Mouse (Mus musculus): ENCODE data around the gene Cdkn2b. TPM values are rescaled to one million over a fixed set of nuclear protein-coding genes. Genes with fewer than 3 reads are reported as not detected.

Cdkn2b gene
- polyA plus RNA-seq, 1 experiment from 2014 or later: 0.76 TPM

DNA sequence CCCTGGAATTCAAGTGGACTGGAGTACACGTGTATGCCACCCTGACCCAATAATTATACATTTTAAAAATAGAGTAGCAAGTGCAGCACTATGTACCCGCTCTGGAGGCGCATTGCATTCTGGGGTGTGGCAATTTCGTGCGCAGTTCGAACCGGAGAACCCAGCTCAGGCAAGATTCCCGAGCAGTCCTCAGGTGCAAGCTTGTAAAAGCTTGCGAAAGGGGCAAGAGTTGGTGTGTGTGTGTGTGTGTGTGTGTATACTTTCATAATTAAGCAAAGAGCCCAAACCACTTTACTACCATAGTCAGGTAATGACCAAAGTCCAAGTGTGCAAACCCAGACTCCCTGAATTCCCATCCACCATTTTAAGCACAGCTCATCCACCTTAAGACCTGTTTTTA lies 37.3 kb downstream of the Cdkn2b start:
- no peak for DNase-seq (ENCODE audit: low spot score)
- no peak overlapping the region for H3K4me2 ChIP-seq (ENCODE audit: low read depth)
- H3K4me3 ChIP-seq (ENCODE audit: low read depth, low read length): no peak overlapping the region
- no peaks in the 10 kb centered on the region for H3K4me1 ChIP-seq (ENCODE audit: control insufficient read depth, insufficient read depth, low read length)
- H3K9ac ChIP-seq (ENCODE audit: low read length): no peak overlapping the region
- no peak for ATAC-seq (ENCODE audit: insufficient read depth, low FRiP score, low TSS enrichment)
- peaks cover 82% of the 10 kb centered on the region for H3K27me3 ChIP-seq (ENCODE audit: control insufficient read depth, insufficient read depth, low read length)
- no peaks in the 10 kb centered on the region for H3K36me3 ChIP-seq (ENCODE audit: control insufficient read depth, insufficient read depth, low read length)
- 0% methylated on average over 9 of the region's 9 CpGs for WGBS
- H3K9me3 ChIP-seq (ENCODE audit: control insufficient read depth, low read length): no peaks in the 10 kb centered on the region
- no peak overlapping the region for H3K27ac ChIP-seq (ENCODE audit: low read depth, low read length)

DNA sequence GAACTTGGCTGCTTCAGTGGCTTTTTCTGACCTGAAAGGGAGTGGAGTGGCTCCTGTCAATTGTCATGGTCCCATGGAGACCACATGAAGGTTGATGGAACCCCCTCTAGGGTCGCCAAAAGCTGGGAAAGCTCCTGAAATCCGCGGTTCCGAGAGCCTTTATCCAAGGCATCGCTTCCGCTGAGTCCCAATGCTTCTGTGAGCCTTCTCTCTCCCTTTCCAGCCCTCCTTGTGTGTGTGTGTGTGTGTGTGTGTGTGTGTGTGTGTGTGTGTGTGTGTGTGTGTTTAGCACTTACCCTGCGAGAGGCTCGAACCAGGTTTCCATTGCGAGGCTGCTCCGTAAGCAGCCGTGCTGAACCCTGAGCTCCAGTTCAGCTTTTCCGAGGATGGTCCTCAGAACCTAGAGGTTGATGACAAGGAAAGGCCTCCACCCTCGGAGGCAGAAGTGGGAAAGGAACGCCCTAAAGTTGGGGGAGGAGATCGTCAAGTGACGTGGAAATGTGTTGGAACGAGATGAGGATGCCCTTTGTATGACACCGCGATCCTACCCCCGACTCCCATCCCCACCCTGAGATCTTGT lies 37.8 kb downstream of the Cdkn2b start:
- DNase-seq (ENCODE audit: low spot score): peak; percentile 28
- no peak for ATAC-seq (ENCODE audit: insufficient read depth, low FRiP score, low TSS enrichment)

DNA sequence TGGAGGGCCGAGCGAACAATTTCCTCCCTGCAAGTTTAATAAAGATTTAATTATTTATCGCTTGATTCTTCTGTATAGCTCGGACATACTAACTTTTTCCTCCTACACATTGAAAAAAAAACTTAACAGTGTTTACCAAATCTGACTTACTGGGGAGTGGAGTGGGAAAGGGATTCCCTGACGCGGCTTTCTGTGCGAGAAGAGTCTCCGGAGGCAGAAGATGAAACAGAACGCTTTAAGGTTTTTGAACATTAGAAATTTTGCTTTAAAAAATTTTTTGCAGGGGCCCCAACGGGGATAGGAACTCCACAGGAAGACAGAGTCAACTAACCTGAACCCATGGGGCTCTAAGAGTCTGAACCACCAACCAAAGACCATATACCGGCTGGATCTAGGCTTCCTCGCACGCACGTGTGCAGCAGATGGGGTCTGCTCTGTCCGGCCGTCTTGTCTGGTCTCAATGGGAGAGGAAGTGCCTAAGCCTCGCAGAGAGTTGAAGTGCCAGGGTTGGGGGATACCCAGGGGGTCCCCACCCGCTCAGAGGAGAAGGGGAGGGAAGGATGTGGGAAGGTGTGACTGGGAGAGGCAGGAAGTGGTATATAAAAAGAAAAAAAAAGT lies 38.6 kb downstream of the Cdkn2b start:
- ATAC-seq (ENCODE audit: insufficient read depth, low FRiP score, low TSS enrichment): 0 out of 2 replicates have a peak, but pooled peaks have one; percentile 20
- Histone ChIP-seq H3K9me3 (ENCODE audit: control insufficient read depth, low read length) (no peaks in the 10 kb centered on the region), H3K4me1 (ENCODE audit: control insufficient read depth, insufficient read depth, low read length) (no peaks in the 10 kb centered on the region), H3K4me3 (ENCODE audit: low read depth, low read length) (no peak overlapping the region), H3K27ac (ENCODE audit: low read depth, low read length) (no peak overlapping the region), H3K9ac (ENCODE audit: low read length) (no peak overlapping the region), H3K27me3 (ENCODE audit: control insufficient read depth, insufficient read depth, low read length) (peaks cover 69% of the 10 kb centered on the region), H3K4me2 (ENCODE audit: low read depth) (no peak overlapping the region), H3K36me3 (ENCODE audit: control insufficient read depth, insufficient read depth, low read length) (no peaks in the 10 kb centered on the region)
- WGBS: 4% methylated on average over 18 of the region's 18 CpGs
- DNase-seq (ENCODE audit: low spot score): no peak

More for the DNA sequence above, 37.8 kb downstream of the Cdkn2b start:
- Histone ChIP-seq H3K9me3 (ENCODE audit: control insufficient read depth, low read length) (no peaks in the 10 kb centered on the region), H3K27me3 (ENCODE audit: control insufficient read depth, insufficient read depth, low read length) (peaks cover 77% of the 10 kb centered on the region), H3K36me3 (ENCODE audit: control insufficient read depth, insufficient read depth, low read length) (no peaks in the 10 kb centered on the region), H3K4me3 (ENCODE audit: low read depth, low read length) (no peak overlapping the region), H3K4me2 (ENCODE audit: low read depth) (no peak overlapping the region), H3K27ac (ENCODE audit: low read depth, low read length) (no peak overlapping the region), H3K9ac (ENCODE audit: low read length) (no peak overlapping the region), H3K4me1 (ENCODE audit: control insufficient read depth, insufficient read depth, low read length) (no peaks in the 10 kb centered on the region)
- WGBS: under 1% methylated on average over 20 of the region's 20 CpGs

DNA sequence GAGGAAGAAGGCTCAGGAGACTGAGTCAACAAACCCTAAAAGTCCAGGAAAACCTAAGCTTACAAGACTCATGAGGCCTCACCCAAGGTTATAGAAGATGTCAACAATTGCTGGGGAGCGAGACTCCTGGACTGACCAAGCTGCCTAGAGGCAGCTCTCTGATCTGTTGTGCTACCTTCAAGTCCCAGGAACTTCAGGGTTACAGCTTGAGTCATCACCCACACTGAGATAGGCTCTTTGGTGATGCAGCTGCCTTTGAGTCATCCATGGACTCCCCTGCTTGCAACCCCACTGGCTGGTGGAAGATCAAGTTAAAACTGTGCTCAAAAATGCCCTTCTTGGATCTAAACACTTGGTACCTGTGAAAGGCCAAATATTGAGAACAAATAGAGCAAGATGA lies 53.1 kb downstream of the Cdkn2b start:
- no peaks in the 10 kb centered on the region for H3K27me3 ChIP-seq (ENCODE audit: control insufficient read depth, insufficient read depth, low read length)
- H3K4me3 ChIP-seq (ENCODE audit: low read depth, low read length): no peak overlapping the region
- no peaks in the 10 kb centered on the region for H3K4me1 ChIP-seq (ENCODE audit: control insufficient read depth, insufficient read depth, low read length)
- H3K9me3 ChIP-seq (ENCODE audit: control insufficient read depth, low read length): no peaks in the 10 kb centered on the region
- no peak for ATAC-seq (ENCODE audit: insufficient read depth, low FRiP score, low TSS enrichment)
- H3K27ac ChIP-seq (ENCODE audit: low read depth, low read length): no peak overlapping the region
- no peak overlapping the region for H3K9ac ChIP-seq (ENCODE audit: low read length)
- no peak for DNase-seq (ENCODE audit: low spot score)
- 78% methylated on average over 1 of the region's 1 CpGs for WGBS
- no peak overlapping the region for H3K4me2 ChIP-seq (ENCODE audit: low read depth)
- H3K36me3 ChIP-seq (ENCODE audit: control insufficient read depth, insufficient read depth, low read length): no peaks in the 10 kb centered on the region

Other genes with a start within 250 kb of the Cdkn2b start
- 82.3 and 82.8 TPM in 2 replicates for gene Mtap, start 173.9 kb downstream of the Cdkn2b start, polyA plus RNA-seq (2014; fragmentation: Nextera tagmentation; extraction: Ambion mirVana)
- gene Cdkn2a, start 16.4 kb downstream of the Cdkn2b start, polyA plus RNA-seq (2014; fragmentation: Nextera tagmentation; extraction: Ambion mirVana): not detected in 2 replicates